Comparison of ENCODE assay signal across 8 mouse cellular contexts in the genomic region with DNA sequence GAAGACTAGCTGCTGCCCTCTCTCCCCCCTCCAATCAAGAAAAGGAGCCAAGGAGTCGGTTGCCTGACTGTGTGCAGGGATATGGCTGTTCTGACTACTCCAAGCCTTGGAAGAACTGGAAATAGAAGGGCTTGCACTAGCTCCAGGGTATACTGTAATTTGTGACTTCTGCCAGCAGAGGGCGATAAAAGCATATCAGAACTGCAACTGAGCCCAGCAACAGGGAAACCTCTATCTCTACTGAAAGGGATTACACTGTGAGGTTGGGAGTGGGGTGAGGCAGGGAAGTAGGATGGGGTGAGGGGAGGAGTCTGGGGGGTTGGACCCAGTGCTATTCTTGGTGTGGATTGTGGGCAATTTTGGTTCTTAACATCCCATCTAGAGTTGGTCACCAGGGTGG. TPM values are rescaled to one million over a fixed set of nuclear protein-coding genes. Genes with fewer than 3 reads are reported as not detected.
A peak's percentile ranks its signal among the peaks of the same experiment; 100 is the strongest.
DNase-seq lines count a peak whose midpoint lies in the region; ATAC-seq and TF ChIP-seq lines count a peak whose summit lies in the region.

No protein-coding gene starts in this region.

- H3K27me3 ChIP-seq in cerebellum, adult 2 months (ENCODE audit: control insufficient read depth, insufficient read depth, low read length), result no peaks in the 10 kb centered on the region; the same call in 1 of the 2 replicates
- peaks cover 10% of the 10 kb centered on the region for H3K27me3 ChIP-seq in hindbrain, embryonic 13.5 days

- no peaks in the 10 kb centered on the region for H3K36me3 ChIP-seq in hindbrain, embryonic 13.5 days

- no peak overlapping the region for H3K9ac ChIP-seq in hindbrain, embryonic 13.5 days

- no peak overlapping the region for H3K4me3 ChIP-seq in cerebellum, adult 2 months (replicated peaks; ENCODE audit: insufficient read depth, low read depth, low read length)
- H3K4me3 ChIP-seq in hindbrain, embryonic 13.5 days, result no peak overlapping the region

- TF ChIP-seq POLR2A in cerebellum, adult 2 months (IDR thresholded peaks at IDR 0.05; ENCODE audit: borderline replicate concordance, insufficient read depth, low read length), result no peak

- DNase-seq in WW6 (ENCODE audit: low read depth, low spot score), result peak; percentile 53
- peak; percentile 77 to 78 for DNase-seq in cerebellum, adult 2 months
- DNase-seq in frontal cortex, adult 2 months (ENCODE audit: extremely low spot score in 1 of 2, low spot score in 1 of 2), result peak; percentile 62 to 95
- DNase-seq in layer of hippocampus, postnatal 14 days (ENCODE audit: low spot score in 2 of 2), result peak; percentile 83 to 92
- DNase-seq in lung, postnatal 36 days, result peak; percentile 83
- DNase-seq in right cerebral cortex, adult 2 months (ENCODE audit: low spot score in 2 of 2), result peak; percentile 87 to 91

- peak; percentile 50 for ATAC-seq in hindbrain, embryonic 13.5 days (ENCODE audit: low FRiP score)
- no peak for ATAC-seq in inflammation-experienced regulatory T-cells, adult 6 months

- TF ChIP-seq CTCF in cerebellum, adult 2 months (IDR thresholded peaks at IDR 0.05; ENCODE audit: borderline replicate concordance, insufficient read depth, low read depth, low read length), result peak; percentile 71

- 2% methylated on average over 2 of the region's 2 CpGs for WGBS in cerebellum, adult 2 months
- 7% methylated on average over 2 of the region's 2 CpGs for WGBS in hindbrain, embryonic 13.5 days

- H3K27ac ChIP-seq in cerebellum, adult 2 months (ENCODE audit: insufficient read depth, low read length), result no peak overlapping the region
- H3K27ac ChIP-seq in hindbrain, embryonic 13.5 days, result no peak overlapping the region

- H3K4me1 ChIP-seq in cerebellum, adult 2 months (ENCODE audit: control insufficient read depth, insufficient read depth, low read length), result no peaks in the 10 kb centered on the region
- peaks cover 5% of the 10 kb centered on the region for H3K4me1 ChIP-seq in hindbrain, embryonic 13.5 days (replicated peaks)

- H3K9me3 ChIP-seq in hindbrain, embryonic 13.5 days, result no peaks in the 10 kb centered on the region

- no peak overlapping the region for H3K4me2 ChIP-seq in hindbrain, embryonic 13.5 days

RNA-seq across cellular contexts. Expression of gene Opalin, which starts 9.8 kb away (rescaled TPM):
- 38.2 and 46.0 TPM in 2 replicates for polyA plus RNA-seq in cerebellum, adult 2 months (2012; rRNA removed)
- 17.0 and 19.5 TPM in 2 replicates for polyA plus RNA-seq in frontal cortex, adult 2 months (2012; rRNA removed)
- polyA plus RNA-seq in hindbrain, embryonic 13.5 days (2015; fragmentation: Nextera tagmentation; extraction: Ambion mirVana), result not detected in 2 replicates
- total RNA-seq in layer of hippocampus, postnatal 14 days (2021), result 1 to 10 TPM; 6.3 to 8.5 TPM
- not detected for polyA plus RNA-seq in inflammation-experienced regulatory T-cells, adult 6 months (2017; shearing (Covaris generic))

RNA-seq across cellular contexts. Expression of gene Dntt, which starts 57.6 kb away (rescaled TPM):
- polyA plus RNA-seq in cerebellum, adult 2 months (2012; rRNA removed), result 0.05 TPM in 1 of 2 replicates, not detected in the other
- polyA plus RNA-seq in frontal cortex, adult 2 months (2012; rRNA removed), result 0.06 and 0.12 TPM in 2 replicates
- 0.35 TPM in 1 of 2 replicates, not detected in the other for polyA plus RNA-seq in hindbrain, embryonic 13.5 days (2015; fragmentation: Nextera tagmentation; extraction: Ambion mirVana)
- total RNA-seq in layer of hippocampus, postnatal 14 days (2021), result under 1 TPM in 1 of 2 experiments, not detected in 1; 0.21 TPM
- under 1 TPM in 2 of 3 experiments, not detected in 1; 0.18 to 0.42 TPM for polyA plus RNA-seq in inflammation-experienced regulatory T-cells, adult 6 months (2017; shearing (Covaris generic))

Comparison
In these comparisons a context has a peak if more than half of its experiments do, and no peak if none do; other contexts are left out.
1. RNA of gene Opalin, which starts 9.8 kb away (polyA plus RNA-seq): 38.2 to 46.0 TPM in cerebellum, adult 2 months and 17.0 to 19.5 TPM in frontal cortex, adult 2 months; not detected in hindbrain, embryonic 13.5 days and not detected in inflammation-experienced regulatory T-cells, adult 6 months; every median in the first group is over 10 times any median in the second.
2. Peak in every context shown above with its lines, with median percentiles within 50 percentile points of each other: DNase-seq.